Mouse (Mus musculus) hindlimb bud, embryonic 11.5 days (tissue): ENCODE data around the gene Mllt3.

ENCODE experiments used
- DNase-seq: peaks from one replicate; pipeline ENCODE4 v3.0.0-alpha.2; 2012; ENCODE audit warnings: low read depth, low spot score; ENCODE audit errors: extremely low spot score

Mllt3 gene

GRCm38 (mm10) chr4:87954421-87955083 is 78.6 kb downstream of the Mllt3 start:
- no peak for DNase-seq

- DNase-seq: no peak
Observed at GRCm38 (mm10) chr4:87953736-87954135, 79.4 kb downstream of the Mllt3 start.

GRCm38 (mm10) chr4:87953268-87953667 is 79.9 kb downstream of the Mllt3 start:
- no peak for DNase-seq

GRCm38 (mm10) chr4:87949451-87949850 is 83.7 kb downstream of the Mllt3 start:
- no peak for DNase-seq

GRCm38 (mm10) chr4:87944320-87944719 is 88.8 kb downstream of the Mllt3 start:
- no peak for DNase-seq

GRCm38 (mm10) chr4:87942921-87943403 is 90.2 kb downstream of the Mllt3 start:
- no peak for DNase-seq

GRCm38 (mm10) chr4:87939474-87940154 is 93.5 kb downstream of the Mllt3 start:
- no peak for DNase-seq

- DNase-seq: no peak
Observed at GRCm38 (mm10) chr4:87936326-87936725, 96.8 kb downstream of the Mllt3 start.

GRCm38 (mm10) chr4:87933701-87934337 is 99.3 kb downstream of the Mllt3 start:
- DNase-seq: no peak

- no peak for DNase-seq
Observed at GRCm38 (mm10) chr4:87930356-87931245, 102.6 kb downstream of the Mllt3 start.

GRCm38 (mm10) chr4:87928603-87929199 is 104.5 kb downstream of the Mllt3 start:
- no peak for DNase-seq

GRCm38 (mm10) chr4:87927354-87927753 is 105.8 kb downstream of the Mllt3 start:
- DNase-seq: no peak

GRCm38 (mm10) chr4:87920664-87921063 is 112.5 kb downstream of the Mllt3 start:
- no peak for DNase-seq

- no peak for DNase-seq
Observed at GRCm38 (mm10) chr4:87911172-87911994, 121.8 kb downstream of the Mllt3 start.

- DNase-seq: no peak
Observed at GRCm38 (mm10) chr4:87905149-87905771, 127.9 kb downstream of the Mllt3 start.

- no peak for DNase-seq
Observed at GRCm38 (mm10) chr4:87904722-87905121, 128.4 kb downstream of the Mllt3 start.

- no peak for DNase-seq
Observed at GRCm38 (mm10) chr4:87902584-87902983, 130.6 kb downstream of the Mllt3 start.

GRCm38 (mm10) chr4:87901166-87901565 is 132.0 kb downstream of the Mllt3 start:
- no peak for DNase-seq

GRCm38 (mm10) chr4:87893498-87893897 is 139.7 kb downstream of the Mllt3 start:
- no peak for DNase-seq
